Mouse (Mus musculus): ENCODE data around the gene Tldc1.
A peak's percentile ranks its signal among the peaks of the same experiment; 100 is the strongest.

The Tldc1 gene

GRCm38 (mm10) chr8:119798170-119798964 is 20.2 kb upstream of the Tldc1 start:
- peak; percentile 47 for DNase-seq

- DNase-seq = no peak
Observed at GRCm38 (mm10) chr8:119795651-119796050, 17.4 kb upstream of the Tldc1 start.

GRCm38 (mm10) chr8:119794689-119795088 is 16.5 kb upstream of the Tldc1 start:
- no peak for DNase-seq

GRCm38 (mm10) chr8:119791804-119792704 is 13.8 kb upstream of the Tldc1 start:
- no peak for DNase-seq

GRCm38 (mm10) chr8:119789581-119789980 is 11.4 kb upstream of the Tldc1 start:
- DNase-seq = no peak

GRCm38 (mm10) chr8:119788607-119789381 is 10.6 kb upstream of the Tldc1 start:
- DNase-seq = peak; percentile 65

- DNase-seq = no peak
Observed at GRCm38 (mm10) chr8:119787341-119787740, 9.1 kb upstream of the Tldc1 start.

- no peak for DNase-seq
Observed at GRCm38 (mm10) chr8:119786871-119787270, 8.7 kb upstream of the Tldc1 start.

- DNase-seq = peak; percentile 53
Observed at GRCm38 (mm10) chr8:119785764-119786405, 7.7 kb upstream of the Tldc1 start.

- DNase-seq = peak; percentile 22
Observed at GRCm38 (mm10) chr8:119784676-119785075, 6.5 kb upstream of the Tldc1 start.

GRCm38 (mm10) chr8:119784141-119784574 is 5.9 kb upstream of the Tldc1 start:
- DNase-seq = no peak

GRCm38 (mm10) chr8:119783579-119783978 is 5.4 kb upstream of the Tldc1 start:
- no peak for DNase-seq

- peak; percentile 83 for DNase-seq
Observed at GRCm38 (mm10) chr8:119782715-119783114, 4.5 kb upstream of the Tldc1 start.

GRCm38 (mm10) chr8:119781086-119781840 is 3.0 kb upstream of the Tldc1 start:
- peak; percentile 69 for DNase-seq

- peak; percentile 47 for DNase-seq
Observed at GRCm38 (mm10) chr8:119780402-119781049, 2.3 kb upstream of the Tldc1 start.

- DNase-seq = peak; percentile 85
Observed at GRCm38 (mm10) chr8:119779013-119779737, 959 bp upstream of the Tldc1 start.

- DNase-seq = peak; percentile 77
Observed at GRCm38 (mm10) chr8:119777765-119778164, 451 bp downstream of the Tldc1 start.

- DNase-seq = peak; percentile 47
Observed at GRCm38 (mm10) chr8:119776668-119777245, 1.5 kb downstream of the Tldc1 start.

GRCm38 (mm10) chr8:119765761-119766444 is 12.3 kb downstream of the Tldc1 start:
- no peak for DNase-seq
